Mouse (Mus musculus) brain, embryonic 14.5 days (tissue): ENCODE data around the gene A3galt2.

ENCODE experiments used
- CTCF ChIP-seq: fragments of 200-500 bp; IDR thresholded peaks from 2 replicates; pipeline ENCODE4 v1.5.1; 2012; ENCODE audit warnings: inconsistent platforms, mild to moderate bottlenecking, moderate library complexity, borderline replicate concordance; ENCODE audit not compliant: insufficient read depth, insufficient read length; ENCODE audit errors: extremely low read depth
- POLR2A ChIP-seq: fragments of 200-500 bp; IDR thresholded peaks from 2 replicates; pipeline ENCODE4 v1.6.1; 2012; ENCODE audit warnings: mild to moderate bottlenecking, inconsistent platforms, borderline replicate concordance; ENCODE audit not compliant: poor library complexity, insufficient read depth, insufficient read length, severe bottlenecking; ENCODE audit errors: extremely low read depth

DNA sequence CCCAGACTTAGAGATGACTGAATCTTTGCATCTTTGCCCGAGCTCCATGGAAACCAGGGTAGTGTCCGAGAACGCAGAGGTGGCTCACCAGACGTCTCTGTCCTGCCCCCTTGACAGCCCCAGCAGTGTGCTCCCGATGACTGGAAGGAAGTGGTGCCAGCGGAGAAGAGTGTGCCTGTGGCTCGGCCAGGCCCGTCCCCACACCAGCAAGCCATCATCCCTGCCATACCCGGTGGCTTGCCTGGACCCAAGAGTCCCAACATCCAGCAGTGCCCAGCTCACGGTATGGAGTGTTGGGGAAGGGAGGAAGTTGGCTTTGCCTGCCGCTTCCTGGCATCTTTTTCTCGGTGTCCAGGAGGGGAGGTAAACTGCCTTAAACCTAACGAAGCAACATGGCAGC, 31.7 kb upstream of the A3galt2 start:
- TF ChIP-seq POLR2A (no peak), CTCF (no peak)
